Mouse (Mus musculus) spleen, postnatal 14 days (tissue): ENCODE results near the gene Uso1.

ENCODE experiments used
- DNase-seq, 2 experiments: peaks; one replicate each; pipeline ENCODE4 v3.0.0; 2021 to 2022; ENCODE audit warnings: low spot score in 2 of 2

Gene Uso1

DNA sequence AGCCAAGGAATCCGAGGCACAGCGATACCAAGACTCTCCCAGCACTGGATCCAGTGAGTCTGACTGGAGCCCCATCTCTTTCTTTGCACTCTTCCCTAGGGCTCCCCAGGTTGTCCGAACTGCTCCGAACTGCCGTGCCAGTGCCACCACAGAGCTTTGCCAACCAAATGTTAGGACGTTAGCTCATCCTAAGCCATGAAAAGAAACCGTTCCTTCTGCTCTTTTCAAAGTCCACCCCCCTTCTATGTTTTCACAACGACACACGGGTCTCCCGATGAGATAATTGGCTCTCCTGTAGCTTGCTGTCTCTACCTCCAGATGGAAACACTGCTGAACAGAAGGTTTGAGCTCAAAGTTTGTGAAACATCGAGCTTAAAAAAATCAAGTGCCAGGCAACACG is 103.0 kb downstream of the Uso1 start:
- no peak for DNase-seq

DNA sequence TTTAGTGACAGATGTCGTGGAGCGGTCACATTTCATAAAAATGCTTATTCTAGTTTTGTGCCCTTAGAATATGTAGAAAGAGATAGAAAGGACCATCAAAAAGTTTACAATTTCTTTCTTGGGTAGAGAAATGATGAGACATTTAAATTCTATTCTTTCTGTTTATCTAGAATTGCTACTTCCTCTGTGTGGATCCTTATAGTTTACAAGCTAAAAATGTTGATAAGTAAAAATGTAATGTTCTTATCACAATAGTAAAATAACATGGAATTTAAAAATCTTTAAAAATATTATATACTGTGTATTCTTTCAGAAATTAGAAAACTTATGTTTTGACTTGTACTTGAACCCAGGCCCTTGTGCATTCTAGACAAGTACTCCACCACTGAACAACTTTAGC is 107.2 kb downstream of the Uso1 start:
- no peak for DNase-seq

DNA sequence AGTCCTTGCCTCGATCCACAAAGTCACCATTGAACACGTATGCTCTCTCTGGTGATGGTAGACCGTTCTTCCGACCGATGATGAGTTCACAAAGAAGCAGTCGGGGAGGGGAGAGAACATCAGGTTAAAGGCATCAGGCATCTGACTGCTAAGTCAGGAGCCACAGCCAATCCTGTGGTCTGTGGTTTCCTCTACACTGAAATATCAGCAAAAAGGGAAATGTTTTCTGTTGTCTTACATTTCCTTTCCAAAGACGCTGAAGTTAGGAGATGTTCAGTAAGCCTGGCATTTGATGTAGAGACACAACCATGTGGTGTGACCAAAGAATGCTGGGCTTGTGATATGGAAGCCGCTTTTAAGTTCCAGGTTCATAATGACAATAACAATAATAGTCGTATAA is 107.7 kb downstream of the Uso1 start:
- no peak for DNase-seq

DNA sequence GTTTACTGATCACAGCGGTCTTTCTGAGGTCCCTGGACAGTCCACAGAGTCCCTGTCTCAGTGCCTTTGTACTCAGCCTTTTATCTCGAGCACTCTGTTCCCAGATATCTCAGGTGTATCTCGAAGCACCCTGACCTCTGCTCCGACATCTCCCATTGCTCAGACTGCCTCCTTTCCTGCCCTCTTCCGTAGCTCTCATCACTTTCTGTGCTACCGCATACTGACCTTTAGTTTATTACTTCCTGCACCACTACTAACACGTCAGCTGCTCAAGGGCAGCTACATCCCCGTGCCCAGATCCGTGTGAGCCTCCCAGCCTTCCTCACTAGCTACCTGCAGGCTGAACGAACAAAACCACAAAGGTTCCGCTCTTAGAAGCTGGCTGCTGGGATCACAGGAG is 110.9 kb downstream of the Uso1 start:
- no peak for DNase-seq

DNA sequence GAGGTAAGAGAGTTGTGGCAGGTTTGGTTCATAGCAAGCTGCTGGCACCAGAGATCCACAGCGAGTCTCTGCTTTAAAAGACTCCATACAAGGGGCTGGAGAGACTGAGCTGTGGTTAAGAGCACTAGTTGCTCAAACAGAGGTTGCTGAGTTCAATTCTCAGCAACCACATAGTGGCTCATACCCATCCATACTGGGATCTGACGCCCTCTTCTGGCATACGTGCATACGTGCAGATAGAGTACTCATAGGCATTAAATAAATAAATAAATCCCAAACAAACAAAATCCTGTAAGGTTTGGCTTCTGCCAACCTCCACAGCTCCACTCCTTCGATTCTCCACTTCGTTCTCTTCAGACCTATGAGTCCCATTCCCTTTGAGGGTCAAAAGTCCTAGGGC is 114.3 kb downstream of the Uso1 start:
- no peak for DNase-seq
